Mouse (Mus musculus) limb, embryonic 14.5 days (tissue): ENCODE measurements around the gene Ap1s3. TPM values are rescaled to one million over a fixed set of nuclear protein-coding genes. Genes with fewer than 3 reads are reported as not detected.
"Not testable (repeated sequence)": the region's sequence is repeated elsewhere in the genome, so short reads cannot be mapped to it uniquely, and the experiment has no call there.

Experiments
- ATAC-seq: fragments of 200-750 bp; cut with Nextera tagmentation; 2 replicates; pipeline ENCODE4 v1.8.0; 2017; ENCODE audit warnings: low read depth, moderate number of reproducible peaks, moderate TSS enrichment; ENCODE audit not compliant: low FRiP score
- DNase-seq: peaks from one replicate; pipeline ENCODE4 v3.0.0-alpha.2; 2015; ENCODE audit warnings: low spot score
- H3K27ac ChIP-seq: fragments of 300-500 bp; sonication (generic); replicated peaks from 2 replicates; pipeline ENCODE4 v1.5.1; 2014; ENCODE audit warnings: low read depth, mild to moderate bottlenecking, low read length, moderate library complexity, mixed read lengths
- H3K27me3 ChIP-seq: fragments of 300-500 bp; sonication (generic); 2 replicates; pipeline ENCODE4 v1.6.1; 2014; ENCODE audit warnings: low read length, mixed read lengths; ENCODE audit not compliant: control insufficient read depth, insufficient read depth
- H3K36me3 ChIP-seq: fragments of 300-500 bp; sonication (generic); 2 replicates; pipeline ENCODE4 v1.6.1; 2014; ENCODE audit warnings: mild to moderate bottlenecking, low read length, moderate library complexity, mixed read lengths; ENCODE audit not compliant: control insufficient read depth, insufficient read depth
- H3K4me1 ChIP-seq: fragments of 300-500 bp; sonication (generic); 2 replicates; pipeline ENCODE4 v1.6.1; 2014; ENCODE audit warnings: antibody characterized with exemption, low read length, mixed read lengths; ENCODE audit not compliant: control insufficient read depth, insufficient read depth
- H3K4me2 ChIP-seq: fragments of 300-500 bp; sonication (generic); replicated peaks from 2 replicates; pipeline ENCODE4 v1.6.1; 2014; ENCODE audit warnings: low read depth, mild to moderate bottlenecking, low read length, moderate library complexity; ENCODE audit not compliant: severe bottlenecking
- H3K4me3 ChIP-seq: fragments of 300-500 bp; sonication (generic); replicated peaks from 2 replicates; pipeline ENCODE4 v1.5.1; 2014; ENCODE audit warnings: low read length
- H3K9ac ChIP-seq: fragments of 300-500 bp; sonication (generic); 2 replicates; pipeline ENCODE4 v1.6.1; 2014; ENCODE audit warnings: mild to moderate bottlenecking, low read depth, low read length, moderate library complexity; ENCODE audit not compliant: severe bottlenecking
- H3K9me3 ChIP-seq: fragments of 300-500 bp; sonication (generic); 2 replicates; pipeline ENCODE4 v1.6.1; 2016; ENCODE audit warnings: low read length; ENCODE audit not compliant: control insufficient read depth
- POLR2A ChIP-seq: fragments of 200-500 bp; IDR thresholded peaks from 2 replicates; pipeline ENCODE4 v1.8.0; 2012; ENCODE audit warnings: inconsistent platforms, mild to moderate bottlenecking, moderate library complexity, borderline replicate concordance; ENCODE audit not compliant: insufficient read depth, insufficient read length; ENCODE audit errors: extremely low read depth
- WGBS: fragments of 180-500 bp; shearing (Covaris S2); extraction: QIAGEN DNeasy Blood & Tissue Kit; methylation state at CpG from one replicate; pipeline ENCODE4 v1.1.7; 2014; 5-methylcytosine and 5-hydroxymethylcytosine counted together
- polyA plus RNA-seq, 2 experiments: library from polyadenylated mRNA; depleted of rRNA in 1 of 2; stranded (reverse) in 1 of 2; unstranded in 1 of 2; fragments of >200 nt; fragmentation: Nextera tagmentation in 1 of 2; extraction: Ambion mirVana in 1 of 2; gene quantifications; 2 replicates each; pipeline versions ENCODE4 v1.2.1 to v1.2.3; 2012 to 2014

Gene Ap1s3
- polyA plus RNA-seq, 2 experiments = 0.69 to 9.2 TPM

GRCm38 (mm10) chr1:79619434-79619833 is 52.3 kb downstream of the Ap1s3 start:
- H3K4me2 ChIP-seq = no peak overlapping the region
- no peaks in the 10 kb centered on the region for H3K27me3 ChIP-seq
- TF ChIP-seq POLR2A = no peak
- 71% methylated on average over 2 of the region's 2 CpGs for WGBS
- no peak overlapping the region for H3K27ac ChIP-seq
- ATAC-seq = no peak
- no peak overlapping the region for H3K9ac ChIP-seq
- 0 out of 2 replicates have a peak, but pooled peaks cover 5% of the 10 kb centered on the region for H3K9me3 ChIP-seq
- H3K36me3 ChIP-seq = no peaks in the 10 kb centered on the region
- H3K4me1 ChIP-seq = no peaks in the 10 kb centered on the region
- H3K4me3 ChIP-seq = no peak overlapping the region
- no peak for DNase-seq

GRCm38 (mm10) chr1:79616492-79616891 is 55.3 kb downstream of the Ap1s3 start:
- ATAC-seq (no peak), DNase-seq (no peak)
- Histone ChIP-seq H3K9me3 (0 out of 2 replicates have a peak, but pooled peaks cover 5% of the 10 kb centered on the region), H3K4me3 (no peak overlapping the region), H3K9ac (no peak overlapping the region), H3K27ac (no peak overlapping the region), H3K27me3 (no peaks in the 10 kb centered on the region), H3K4me1 (no peaks in the 10 kb centered on the region), H3K36me3 (no peaks in the 10 kb centered on the region), H3K4me2 (no peak overlapping the region)
- WGBS = 63% methylated on average over 2 of the region's 2 CpGs
- TF ChIP-seq POLR2A = no peak

- DNase-seq = no peak
- H3K27ac ChIP-seq = no peak overlapping the region
- WGBS = 98% methylated on average over 6 of the region's 6 CpGs
- no peaks in the 10 kb centered on the region for H3K27me3 ChIP-seq
- no peak overlapping the region for H3K9ac ChIP-seq
- no peaks in the 10 kb centered on the region for H3K36me3 ChIP-seq
- ATAC-seq = no peak
- H3K4me2 ChIP-seq = no peak overlapping the region
- no peak for TF ChIP-seq POLR2A
- H3K9me3 ChIP-seq = 0 out of 2 replicates have a peak, but pooled peaks cover 5% of the 10 kb centered on the region
- no peak overlapping the region for H3K4me3 ChIP-seq
- H3K4me1 ChIP-seq = no peaks in the 10 kb centered on the region
Observed at GRCm38 (mm10) chr1:79614456-79614855, 57.3 kb downstream of the Ap1s3 start.

GRCm38 (mm10) chr1:79611271-79611670 is 60.5 kb downstream of the Ap1s3 start:
- DNase-seq, ATAC-seq, H3K4me2 ChIP-seq, H3K27ac ChIP-seq, H3K9me3 ChIP-seq, H3K27me3 ChIP-seq, H3K4me3 ChIP-seq, H3K4me1 ChIP-seq, H3K9ac ChIP-seq, H3K36me3 ChIP-seq: not testable (repeated sequence)
- WGBS = 94% methylated on average over 5 of the region's 5 CpGs

GRCm38 (mm10) chr1:79608856-79609255 is 62.9 kb downstream of the Ap1s3 start:
- WGBS = 32% methylated on average over 5 of the region's 5 CpGs
- not testable (repeated sequence) for ATAC-seq, H3K36me3 ChIP-seq, H3K9me3 ChIP-seq, H3K9ac ChIP-seq, H3K27ac ChIP-seq, H3K27me3 ChIP-seq, H3K4me3 ChIP-seq, H3K4me2 ChIP-seq, H3K4me1 ChIP-seq
- peak; percentile 41 for DNase-seq

GRCm38 (mm10) chr1:79602500-79602899 is 69.3 kb downstream of the Ap1s3 start:
- ATAC-seq (no peak), DNase-seq (no peak)
- no peak overlapping the region for H3K27ac ChIP-seq
- H3K4me3 ChIP-seq = no peak overlapping the region
- no peaks in the 10 kb centered on the region for H3K36me3 ChIP-seq
- no peaks in the 10 kb centered on the region for H3K4me1 ChIP-seq
- H3K9ac ChIP-seq = no peak overlapping the region
- no peaks in the 10 kb centered on the region for H3K27me3 ChIP-seq
- TF ChIP-seq POLR2A = no peak
- no peaks in the 10 kb centered on the region for H3K9me3 ChIP-seq
- no peak overlapping the region for H3K4me2 ChIP-seq
- WGBS = 32% methylated on average over 2 of the region's 2 CpGs
